Mouse (Mus musculus) stomach, embryonic 14.5 days (tissue): ENCODE data around the gene Trim25. TPM values are rescaled to one million over a fixed set of nuclear protein-coding genes. Genes with fewer than 3 reads are reported as not detected.

Source experiments
- ATAC-seq: fragments of 200-750 bp; cut with Nextera tagmentation; 2 replicates; pipeline ENCODE4 v1.8.0; 2017; ENCODE audit warnings: low read depth, moderate TSS enrichment; ENCODE audit not compliant: insufficient number of reproducible peaks, insufficient read depth, low FRiP score
- H3K27ac ChIP-seq: fragments of 300-500 bp; sonication (generic); 2 replicates; pipeline ENCODE4 v1.5.1; 2014; ENCODE audit warnings: mild to moderate bottlenecking, low read length, moderate library complexity, mixed read lengths
- H3K27me3 ChIP-seq: fragments of 300-500 bp; sonication (generic); 2 replicates; pipeline ENCODE4 v1.6.1; 2014; ENCODE audit warnings: low read length, control low read depth, mixed read lengths; ENCODE audit not compliant: control insufficient read depth, insufficient read depth
- H3K36me3 ChIP-seq: fragments of 300-500 bp; sonication (generic); 2 replicates; pipeline ENCODE4 v1.6.1; 2014; ENCODE audit warnings: mild to moderate bottlenecking, control low read depth, low read length, moderate library complexity, mixed read lengths; ENCODE audit not compliant: control insufficient read depth, insufficient read depth
- H3K4me1 ChIP-seq: fragments of 300-500 bp; sonication (generic); 2 replicates; pipeline ENCODE4 v1.6.1; 2014; ENCODE audit warnings: low read length, control low read depth, mixed read lengths; ENCODE audit not compliant: control insufficient read depth, insufficient read depth
- H3K4me2 ChIP-seq: fragments of 300-500 bp; sonication (generic); replicated peaks from 2 replicates; pipeline ENCODE4 v1.6.1; 2014; ENCODE audit warnings: low read depth, low read length, control low read depth
- H3K4me3 ChIP-seq: fragments of 300-500 bp; sonication (generic); 2 replicates; pipeline ENCODE4 v1.5.1; 2014; ENCODE audit warnings: low read depth, low read length, control low read depth
- H3K9ac ChIP-seq: fragments of 300-500 bp; sonication (generic); replicated peaks from 2 replicates; pipeline ENCODE4 v1.6.1; 2014; ENCODE audit warnings: low read depth, mild to moderate bottlenecking, control low read depth, low read length, moderate library complexity, mixed read lengths
- H3K9me3 ChIP-seq: fragments of 300-500 bp; sonication (generic); 2 replicates; pipeline ENCODE4 v1.6.1; 2016; ENCODE audit warnings: low read depth, low read length, control low read depth; ENCODE audit not compliant: control insufficient read depth
- WGBS: fragments of 180-500 bp; shearing (Covaris S2); extraction: QIAGEN DNeasy Blood & Tissue Kit; methylation state at CpG from one replicate; pipeline ENCODE4 v1.1.7; 2014; 5-methylcytosine and 5-hydroxymethylcytosine counted together
- polyA plus RNA-seq: library from polyadenylated mRNA; unstranded; fragments of >200 nt; fragmentation: Nextera tagmentation; extraction: Ambion mirVana; gene quantifications from 2 replicates; pipeline ENCODE4 v1.2.1, GENCODE M21; 2014

Trim25 gene
- polyA plus RNA-seq, 1 experiment from 2014 or later: 22.9 TPM

- Histone ChIP-seq H3K9ac (no peak overlapping the region), H3K4me3 (no peak overlapping the region), H3K4me1 (no peaks in the 10 kb centered on the region), H3K27me3 (no peaks in the 10 kb centered on the region), H3K27ac (no peak overlapping the region), H3K9me3 (no peaks in the 10 kb centered on the region), H3K36me3 (no peaks in the 10 kb centered on the region), H3K4me2 (no peak overlapping the region)
- no peak for ATAC-seq
- 95% methylated on average over 3 of the region's 3 CpGs for WGBS
Observed at GRCm38 (mm10) chr11:89065297-89065696, 66.1 kb downstream of the Trim25 start.

- Histone ChIP-seq H3K4me1 (no peaks in the 10 kb centered on the region), H3K27me3 (no peaks in the 10 kb centered on the region), H3K4me2 (no peak overlapping the region), H3K9me3 (no peaks in the 10 kb centered on the region), H3K9ac (no peak overlapping the region), H3K36me3 (no peaks in the 10 kb centered on the region), H3K27ac (no peak overlapping the region), H3K4me3 (no peak overlapping the region)
- 80% methylated on average over 6 of the region's 6 CpGs for WGBS
- no peak for ATAC-seq
Observed at GRCm38 (mm10) chr11:89066126-89066525, 67.0 kb downstream of the Trim25 start.

GRCm38 (mm10) chr11:89066750-89067149 lies 67.6 kb downstream of the Trim25 start, which contains the start of gene Dgke:
Gene Dgke (minus strand): TSS chr11:89066850.
- H3K27me3 ChIP-seq: no peaks in the 10 kb centered on the region
- no peak within 1 kb of the TSS for H3K9ac ChIP-seq
- WGBS: 100% methylated on average over 1 of the region's 1 CpGs
- H3K4me1 ChIP-seq: no peaks in the 10 kb centered on the region
- no peak for ATAC-seq
- no peak within 1 kb of the TSS for H3K4me3 ChIP-seq
- H3K4me2 ChIP-seq: no peak within 1 kb of the TSS
- no peaks in the 10 kb centered on the region for H3K9me3 ChIP-seq
- no peak within 1 kb of the TSS for H3K27ac ChIP-seq
- no peaks in the 10 kb centered on the region for H3K36me3 ChIP-seq

GRCm38 (mm10) chr11:89067301-89067822 lies 68.2 kb downstream of the Trim25 start:
- no peaks in the 10 kb centered on the region for H3K36me3 ChIP-seq
- H3K27ac ChIP-seq: no peak overlapping the region
- ATAC-seq: no peak

GRCm38 (mm10) chr11:89067871-89068490 lies 68.8 kb downstream of the Trim25 start:
- no peak overlapping the region for H3K9ac ChIP-seq
- H3K4me3 ChIP-seq: no peak overlapping the region
- no peaks in the 10 kb centered on the region for H3K36me3 ChIP-seq
- no peaks in the 10 kb centered on the region for H3K9me3 ChIP-seq
- H3K4me2 ChIP-seq: no peak overlapping the region
- ATAC-seq: no peak
- H3K27ac ChIP-seq: no peak overlapping the region
- no peaks in the 10 kb centered on the region for H3K4me1 ChIP-seq
- no peaks in the 10 kb centered on the region for H3K27me3 ChIP-seq
- WGBS: 61% methylated on average over 11 of the region's 11 CpGs

More at GRCm38 (mm10) chr11:89067301-89067822, 68.2 kb downstream of the Trim25 start:
- H3K9ac ChIP-seq: no peak overlapping the region
- H3K4me3 ChIP-seq: no peak overlapping the region
- H3K4me1 ChIP-seq: no peaks in the 10 kb centered on the region
- no peaks in the 10 kb centered on the region for H3K27me3 ChIP-seq
- no peaks in the 10 kb centered on the region for H3K9me3 ChIP-seq
- H3K4me2 ChIP-seq: no peak overlapping the region
- WGBS: 67% methylated on average over 6 of the region's 6 CpGs

- no peak for ATAC-seq
- 94% methylated on average over 14 of the region's 14 CpGs for WGBS
- Histone ChIP-seq H3K9me3 (no peaks in the 10 kb centered on the region), H3K36me3 (no peaks in the 10 kb centered on the region), H3K9ac (no peak overlapping the region), H3K4me2 (no peak overlapping the region), H3K4me1 (no peaks in the 10 kb centered on the region), H3K27me3 (no peaks in the 10 kb centered on the region), H3K4me3 (no peak overlapping the region), H3K27ac (no peak overlapping the region)
Observed at GRCm38 (mm10) chr11:89068649-89069048, 69.5 kb downstream of the Trim25 start.

GRCm38 (mm10) chr11:89069303-89069702 lies 70.1 kb downstream of the Trim25 start:
- H3K36me3 ChIP-seq: no peaks in the 10 kb centered on the region
- ATAC-seq: no peak
- H3K4me3 ChIP-seq: no peak overlapping the region
- no peaks in the 10 kb centered on the region for H3K9me3 ChIP-seq
- WGBS: 20% methylated on average over 6 of the region's 6 CpGs
- H3K4me1 ChIP-seq: no peaks in the 10 kb centered on the region
- no peak overlapping the region for H3K27ac ChIP-seq
- H3K4me2 ChIP-seq: no peak overlapping the region
- H3K9ac ChIP-seq: no peak overlapping the region
- H3K27me3 ChIP-seq: no peaks in the 10 kb centered on the region
